Mouse (Mus musculus): ENCODE results near the gene Wdr61.

Wdr61 gene

GRCm38 (mm10) chr9:54683814-54684605, 50.3 kb downstream of the Wdr61 start:
- in situ Hi-C loops (cut with MboI, MseI) = no loop called here

GRCm38 (mm10) chr9:54682846-54683245, 51.5 kb downstream of the Wdr61 start:
- in situ Hi-C loops (cut with MboI, MseI) = no loop called here

- in situ Hi-C loops (cut with MboI, MseI) = loop anchor here (5.0 kb wide), 1 partner anchor 59 kb away; no protein-coding TSS in a partner anchor
These were observed 57.8 kb downstream of the Wdr61 start for GRCm38 (mm10) chr9:54676531-54676986.

GRCm38 (mm10) chr9:54673887-54674286, 60.4 kb downstream of the Wdr61 start:
- in situ Hi-C loops (cut with MboI, MseI) = loop anchor here (25.0 kb wide), 1 partner anchor 687 kb away; the partner anchor contains the start of gene Elmod1

- in situ Hi-C loops (cut with MboI, MseI) = loop anchor here (25.0 kb wide), 1 partner anchor 685 kb away; the partner anchor contains the start of gene Elmod1
These were observed 62.4 kb downstream of the Wdr61 start for GRCm38 (mm10) chr9:54671962-54672361.

- in situ Hi-C loops (cut with MboI, MseI) = loop anchor here (25.0 kb wide), 1 partner anchor 681 kb away; the partner anchor contains the start of gene Elmod1
These were observed 65.9 kb downstream of the Wdr61 start for GRCm38 (mm10) chr9:54668455-54668854.

GRCm38 (mm10) chr9:54666116-54666515, 68.2 kb downstream of the Wdr61 start:
- in situ Hi-C loops (cut with MboI, MseI) = loop anchor here (25.0 kb wide), 1 partner anchor 679 kb away; the partner anchor contains the start of gene Elmod1

All from regulatory T cell (primary cell).